Mouse (Mus musculus): ENCODE measurements around the gene Fastk.
"Not testable (repeated sequence)": the region's sequence is repeated elsewhere in the genome, so short reads cannot be mapped to it uniquely, and the experiment has no call there.

The Fastk gene

GRCm38 (mm10) chr5:24424004-24424781 lies 20.9 kb downstream of the Fastk start:
- peak; percentile 62 for DNase-seq (ENCODE audit: low read depth, low spot score)

GRCm38 (mm10) chr5:24423129-24424003 lies 21.7 kb downstream of the Fastk start, which contains the start of the genes Cdk5 and Slc4a2:
TSS of gene Cdk5 (minus strand) at chr5:24423530.
TSS of gene Slc4a2 (plus strand) at chr5:24423837.
- DNase-seq (ENCODE audit: low read depth, low spot score) = peak; percentile 99

- no peak for DNase-seq (ENCODE audit: low read depth, low spot score)
Observed at GRCm38 (mm10) chr5:24420381-24420780, 24.7 kb downstream of the Fastk start.

- DNase-seq (ENCODE audit: low read depth, low spot score) = no peak
Observed at GRCm38 (mm10) chr5:24417587-24417986, 27.5 kb downstream of the Fastk start.

- DNase-seq (ENCODE audit: low read depth, low spot score) = peak; percentile 72
Observed at GRCm38 (mm10) chr5:24416222-24416736, 28.8 kb downstream of the Fastk start.

GRCm38 (mm10) chr5:24413938-24414337 lies 31.1 kb downstream of the Fastk start:
- DNase-seq (ENCODE audit: low read depth, low spot score) = no peak

GRCm38 (mm10) chr5:24413042-24413693 lies 31.9 kb downstream of the Fastk start, which contains the start of gene Asic3:
TSS of gene Asic3 (plus strand) at chr5:24413392.
- DNase-seq (ENCODE audit: low read depth, low spot score) = no peak

GRCm38 (mm10) chr5:24412063-24412462 lies 33.0 kb downstream of the Fastk start:
- DNase-seq (ENCODE audit: low read depth, low spot score) = no peak

- no peak for DNase-seq (ENCODE audit: low read depth, low spot score)
Observed at GRCm38 (mm10) chr5:24409466-24409865, 35.6 kb downstream of the Fastk start.

- DNase-seq (ENCODE audit: low read depth, low spot score) = no peak
Observed at GRCm38 (mm10) chr5:24408651-24409050, 36.4 kb downstream of the Fastk start.

GRCm38 (mm10) chr5:24405389-24405876 lies 39.7 kb downstream of the Fastk start:
- no peak for DNase-seq (ENCODE audit: low read depth, low spot score)

GRCm38 (mm10) chr5:24404594-24405360 lies 40.3 kb downstream of the Fastk start:
- DNase-seq (ENCODE audit: low read depth, low spot score) = no peak

GRCm38 (mm10) chr5:24401969-24402368 lies 43.1 kb downstream of the Fastk start:
- DNase-seq (ENCODE audit: low read depth, low spot score) = no peak

- DNase-seq (ENCODE audit: low read depth, low spot score) = no peak
Observed at GRCm38 (mm10) chr5:24400911-24401605, 44.0 kb downstream of the Fastk start.

- DNase-seq (ENCODE audit: low read depth, low spot score) = no peak
Observed at GRCm38 (mm10) chr5:24400362-24400761, 44.7 kb downstream of the Fastk start.

- DNase-seq (ENCODE audit: low read depth, low spot score) = no peak
Observed at GRCm38 (mm10) chr5:24399686-24400085, 45.4 kb downstream of the Fastk start.

GRCm38 (mm10) chr5:24396254-24396653 lies 48.8 kb downstream of the Fastk start:
- DNase-seq (ENCODE audit: low read depth, low spot score) = not testable (repeated sequence)

- DNase-seq (ENCODE audit: low read depth, low spot score) = peak; percentile 99
Observed at GRCm38 (mm10) chr5:24394165-24394894, 50.8 kb downstream of the Fastk start.

GRCm38 (mm10) chr5:24393392-24393997 lies 51.6 kb downstream of the Fastk start, which contains the start of gene Abcb8:
TSS of gene Abcb8 (plus strand) at chr5:24393663.
- DNase-seq (ENCODE audit: low read depth, low spot score) = peak; percentile 92
